Mouse (Mus musculus) kidney, postnatal 4 days (tissue): ENCODE measurements at regions not wholly inside any gene's neighbourhood (a gene's known extent, or its start where the extent isn't known, plus 50 kb on each side); places are given as distances from the start of the nearest gene placed in this dataset.

Experiments
- DNase-seq, 2 experiments: peaks; one replicate each; pipeline ENCODE4 v3.0.0; 2021; ENCODE audit warnings: mixed read lengths in 2 of 2

DNA sequence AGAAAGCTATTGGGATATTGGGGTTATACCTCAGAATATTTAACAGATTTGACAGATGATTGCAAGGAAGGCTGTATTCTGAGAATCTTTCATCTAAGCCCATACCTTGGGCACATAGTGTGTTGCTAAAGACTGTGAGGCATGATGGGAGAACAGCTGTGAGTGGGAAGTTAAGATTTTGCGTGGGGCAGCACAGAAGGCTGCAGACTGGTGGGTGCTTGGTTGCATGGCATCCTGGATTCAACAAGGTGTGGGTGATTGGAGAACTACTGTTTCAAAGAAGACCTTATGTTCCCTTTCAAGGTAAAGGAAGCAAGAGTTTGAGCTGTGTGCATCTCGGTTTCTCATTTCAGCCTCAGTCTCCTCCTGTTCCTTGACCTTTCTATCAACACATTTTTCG is 584.8 kb downstream of the Sh2d4b start:
- no peak for DNase-seq

DNA sequence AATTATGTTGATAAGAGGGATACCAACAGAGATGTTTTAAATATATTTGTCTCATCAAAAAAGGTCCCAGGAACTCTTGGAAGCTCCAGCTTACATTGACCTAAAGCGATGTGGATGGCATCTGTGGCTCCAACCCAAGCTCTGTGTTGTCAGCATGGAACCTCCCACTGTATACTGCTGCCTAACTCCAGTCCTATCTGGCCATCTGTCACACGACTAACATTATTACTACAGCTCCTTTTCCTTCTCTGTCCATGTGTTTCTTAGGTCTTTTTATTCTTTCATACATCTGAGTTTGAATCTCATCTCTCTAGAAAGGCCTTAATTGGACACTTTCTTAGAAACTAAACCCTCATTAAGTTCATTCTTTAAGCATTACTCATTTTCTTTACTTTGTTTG is 613.9 kb downstream of the Sh2d4b start:
- DNase-seq, result no peak

DNA sequence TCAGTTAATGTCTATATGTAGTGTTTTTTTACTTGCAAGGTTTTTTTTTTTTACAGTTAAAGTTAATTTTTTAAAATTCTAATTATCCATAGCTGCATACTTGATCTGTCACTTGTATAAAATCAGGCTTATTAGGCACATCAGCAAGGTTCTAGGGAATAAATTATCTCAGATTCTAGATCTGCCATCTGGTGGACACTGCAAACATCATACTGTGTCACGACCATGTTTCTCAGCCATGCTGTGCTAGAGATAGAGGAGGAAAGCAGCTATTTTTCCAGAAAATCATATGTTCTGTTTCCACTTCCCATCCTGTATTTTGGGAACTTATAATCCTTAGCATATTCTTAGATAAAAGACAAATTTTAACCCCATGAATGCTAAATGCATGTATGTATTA is 617.7 kb downstream of the Sh2d4b start:
- DNase-seq, result no peak

DNA sequence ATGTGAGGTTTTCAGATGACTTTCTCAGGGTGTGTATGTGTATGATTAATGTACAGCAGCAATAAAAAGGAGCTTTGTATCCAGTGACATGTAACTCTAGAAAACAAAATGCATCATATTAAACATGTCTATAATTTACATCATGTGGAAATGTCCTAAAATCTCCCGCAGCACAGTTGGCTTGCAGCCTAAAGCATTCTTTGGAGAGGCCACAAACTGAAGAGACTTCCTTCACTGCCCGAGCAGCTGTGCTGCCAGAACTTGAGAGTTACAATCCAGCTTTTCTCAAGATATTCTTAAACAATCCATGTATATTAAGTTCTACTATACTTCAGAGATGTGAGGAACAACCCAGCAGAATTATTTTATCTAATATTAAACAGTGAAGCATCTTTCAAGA is 631.4 kb downstream of the Sh2d4b start:
- peak; percentile 3 to 9 for DNase-seq

DNA sequence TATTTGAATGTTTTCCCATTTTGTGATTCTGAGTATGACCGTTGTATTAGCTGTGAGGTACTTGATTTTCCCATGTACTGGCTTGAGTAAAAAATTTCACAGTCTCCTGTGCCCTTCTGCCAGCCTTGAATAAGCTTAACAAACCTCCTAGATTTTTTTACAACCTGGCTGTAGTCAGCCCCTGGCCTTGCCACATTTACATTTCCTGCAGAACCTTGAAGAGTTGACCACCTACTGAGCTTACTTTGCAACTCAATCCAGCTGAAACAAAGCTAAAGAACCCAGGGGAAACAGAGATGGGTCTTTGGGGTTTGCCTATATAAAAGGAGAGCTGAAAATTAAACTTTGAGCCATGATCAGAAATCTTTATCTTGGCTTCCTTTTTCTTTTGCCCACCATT is 661.0 kb downstream of the Sh2d4b start:
- DNase-seq, result no peak

DNA sequence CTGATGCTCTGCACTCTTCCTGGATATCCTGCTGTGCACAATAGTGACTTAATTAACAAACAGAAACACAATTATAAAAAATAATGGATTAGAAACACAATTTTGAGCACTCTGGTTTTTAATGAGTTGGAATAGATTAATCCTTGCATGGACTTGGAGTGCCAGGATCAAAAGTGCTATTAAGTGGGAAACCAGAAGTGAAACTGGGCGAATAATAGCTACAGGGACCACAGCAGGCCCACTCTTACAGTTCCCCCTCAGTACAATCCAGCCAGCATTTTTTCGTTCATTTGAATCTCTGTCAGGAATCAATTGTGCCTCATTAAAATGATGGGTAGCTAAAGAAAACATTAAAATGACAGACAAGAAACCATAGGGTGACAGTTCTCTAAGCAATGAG is 668.7 kb downstream of the Sh2d4b start:
- no peak for DNase-seq
